Mouse (Mus musculus): ENCODE data around the gene Ikzf3. TPM values are rescaled to one million over a fixed set of nuclear protein-coding genes. Genes with fewer than 3 reads are reported as not detected.

The Ikzf3 gene
- total and polyA plus RNA-seq, 2 experiments from 2014 or later, result 0.20 TPM; not detected in 1

DNA sequence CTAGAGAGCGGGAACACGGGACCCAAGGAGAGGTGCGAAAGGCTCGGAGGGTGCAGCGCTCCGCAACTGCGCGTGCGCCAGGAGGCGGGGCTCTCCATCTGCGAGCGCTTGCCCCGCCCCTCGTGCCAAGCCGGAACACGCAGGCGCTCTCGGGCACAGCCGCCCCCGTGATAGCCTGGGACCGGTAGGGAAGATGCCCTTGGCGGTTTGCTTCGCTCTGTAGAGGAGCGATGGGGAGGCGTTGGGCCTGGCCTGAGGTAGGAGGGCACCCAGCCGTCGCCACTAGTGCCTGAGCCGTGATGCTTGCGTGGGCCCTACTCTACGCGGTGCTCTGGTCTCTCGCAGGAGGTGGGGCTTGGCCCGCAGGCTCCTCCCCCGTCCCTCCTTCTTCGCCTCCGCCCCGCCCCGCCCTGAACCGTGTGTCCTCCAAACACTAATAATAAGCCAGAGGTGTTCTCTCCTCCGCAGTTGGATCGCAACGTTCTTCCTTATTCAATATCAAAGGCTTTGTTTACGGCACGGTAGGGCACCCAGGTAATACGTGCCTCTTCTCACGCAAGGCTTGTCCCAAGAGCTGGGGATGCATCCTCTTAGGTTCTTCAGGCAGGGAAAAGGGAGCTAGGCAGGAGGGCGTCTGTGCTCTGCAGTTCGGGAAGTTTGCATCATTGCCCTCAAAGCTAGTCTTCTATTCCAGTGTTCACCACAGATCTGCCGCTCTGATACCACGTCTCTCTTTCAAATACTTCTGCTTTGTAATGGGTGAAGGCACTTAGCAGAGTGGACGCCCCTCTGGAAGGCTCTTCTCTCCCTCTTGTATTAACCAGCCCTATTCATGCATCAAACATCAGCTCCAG, 5.4 kb upstream of the Ikzf3 start, which contains the start of gene Zpbp2:
TSS of gene Zpbp2 (plus strand) at position 123 of the 854 bp plus-strand sequence.
- WGBS, result 1% methylated on average over 51 of the region's 51 CpGs
- Histone ChIP-seq H3K4me2 (ENCODE audit: low read depth, low read length) (peak within 1 kb of the TSS; percentile 86), H3K4me1 (ENCODE audit: insufficient read depth, low read length) (peaks cover 7% of the 10 kb centered on the region; the same call in 1 of the 2 replicates), H3K4me3 (ENCODE audit: low read length) (peak within 1 kb of the TSS; percentile 71), H3K9ac (replicated peaks; ENCODE audit: low read length) (peak within 1 kb of the TSS; percentile 72), H3K27me3 (ENCODE audit: insufficient read depth, low read length) (peaks cover 28% of the 10 kb centered on the region), H3K36me3 (ENCODE audit: insufficient read depth, low read length) (no peaks in the 10 kb centered on the region), H3K9me3 (ENCODE audit: low read length) (no peaks in the 10 kb centered on the region), H3K27ac (peak within 1 kb of the TSS; percentile 88)
- TF ChIP-seq CTCF (IDR thresholded peaks at IDR 0.05; ENCODE audit: low read depth), result no peak; the same call in 1 of the 2 replicates
- DNase-seq (ENCODE audit: low spot score) (peak; percentile 96), ATAC-seq (peak; percentile 98)

GRCm38 (mm10) chr11:98550311-98550974, 4.6 kb upstream of the Ikzf3 start:
- Histone ChIP-seq H3K4me1 (ENCODE audit: insufficient read depth, low read length) (peaks cover 10% of the 10 kb centered on the region; the same call in 1 of the 2 replicates), H3K27ac (peak overlapping the region; percentile 88), H3K9me3 (ENCODE audit: low read length) (no peaks in the 10 kb centered on the region), H3K9ac (replicated peaks; ENCODE audit: low read length) (peak overlapping the region; percentile 72; the same call in 1 of the 2 replicates), H3K36me3 (ENCODE audit: insufficient read depth, low read length) (no peaks in the 10 kb centered on the region), H3K4me2 (ENCODE audit: low read depth, low read length) (peak overlapping the region; percentile 86), H3K4me3 (ENCODE audit: low read length) (peak overlapping the region; percentile 71), H3K27me3 (ENCODE audit: insufficient read depth, low read length) (peaks cover 36% of the 10 kb centered on the region)
- WGBS, result 20% methylated on average over 20 of the region's 20 CpGs
- ATAC-seq (no peak), DNase-seq (ENCODE audit: low spot score) (no peak)
- no peak for TF ChIP-seq CTCF (IDR thresholded peaks at IDR 0.05; ENCODE audit: low read depth)

DNA sequence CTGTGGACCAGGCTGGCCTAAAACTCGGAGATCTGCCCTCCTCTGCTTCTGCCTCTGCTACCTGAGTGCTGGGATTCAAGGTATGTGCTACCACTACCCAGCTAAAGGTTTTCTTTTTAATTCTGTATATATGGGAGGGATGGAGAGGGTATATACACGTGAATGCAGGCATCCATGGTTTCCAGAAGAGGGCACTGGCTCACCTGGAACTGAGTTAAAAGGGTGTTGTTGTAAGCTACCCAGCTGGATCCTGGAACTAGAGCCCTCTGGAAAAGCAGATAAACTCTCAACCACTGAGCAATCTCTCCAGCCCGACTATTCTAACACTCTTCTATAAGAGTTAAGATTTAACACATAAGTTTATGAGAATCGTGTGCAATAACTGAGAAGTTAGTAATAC, 3.5 kb upstream of the Ikzf3 start:
- Histone ChIP-seq H3K36me3 (ENCODE audit: insufficient read depth, low read length) (no peaks in the 10 kb centered on the region), H3K27me3 (ENCODE audit: insufficient read depth, low read length) (peaks cover 43% of the 10 kb centered on the region), H3K9me3 (ENCODE audit: low read length) (no peaks in the 10 kb centered on the region), H3K27ac (no peak overlapping the region), H3K9ac (replicated peaks; ENCODE audit: low read length) (no peak overlapping the region), H3K4me3 (ENCODE audit: low read length) (no peak overlapping the region), H3K4me1 (ENCODE audit: insufficient read depth, low read length) (peaks cover 10% of the 10 kb centered on the region; the same call in 1 of the 2 replicates), H3K4me2 (ENCODE audit: low read depth, low read length) (no peak overlapping the region)
- no peak for TF ChIP-seq CTCF (IDR thresholded peaks at IDR 0.05; ENCODE audit: low read depth)
- ATAC-seq, result no peak
- DNase-seq (ENCODE audit: low spot score), result no peak
- WGBS, result 67% methylated on average over 4 of the region's 4 CpGs

DNA sequence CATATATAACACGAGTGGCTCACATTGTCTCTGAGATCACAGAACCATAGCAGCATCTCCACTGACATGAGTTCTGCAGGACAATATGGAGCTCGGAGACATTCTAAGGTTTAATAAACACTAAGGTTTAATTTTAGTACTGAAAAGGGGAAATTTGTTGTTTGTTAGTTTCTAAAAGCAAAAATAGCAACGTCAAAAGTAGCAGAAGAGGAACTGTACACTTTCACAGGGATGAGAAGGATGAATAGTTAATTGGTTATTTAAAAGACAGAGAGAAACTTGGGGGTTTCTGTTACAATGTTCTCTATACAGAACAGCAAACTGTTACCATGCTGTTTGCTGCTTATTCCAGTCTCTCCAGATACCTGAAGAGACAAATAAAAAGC, 1.5 kb upstream of the Ikzf3 start:
- ATAC-seq (no peak), DNase-seq (ENCODE audit: low spot score) (no peak)
- H3K9me3 ChIP-seq (ENCODE audit: low read length), result no peaks in the 10 kb centered on the region
- peaks cover 46% of the 10 kb centered on the region for H3K27me3 ChIP-seq (ENCODE audit: insufficient read depth, low read length)
- H3K4me1 ChIP-seq (ENCODE audit: insufficient read depth, low read length), result peaks cover 10% of the 10 kb centered on the region; the same call in 1 of the 2 replicates
- H3K4me2 ChIP-seq (ENCODE audit: low read depth, low read length), result no peak overlapping the region
- 59% methylated on average over 3 of the region's 3 CpGs for WGBS
- H3K27ac ChIP-seq, result no peak overlapping the region
- no peaks in the 10 kb centered on the region for H3K36me3 ChIP-seq (ENCODE audit: insufficient read depth, low read length)
- TF ChIP-seq CTCF (IDR thresholded peaks at IDR 0.05; ENCODE audit: low read depth), result no peak
- H3K4me3 ChIP-seq (ENCODE audit: low read length), result no peak overlapping the region
- no peak overlapping the region for H3K9ac ChIP-seq (replicated peaks; ENCODE audit: low read length)

- no peak for ATAC-seq
- H3K27me3 ChIP-seq (ENCODE audit: insufficient read depth, low read length), result peaks cover 50% of the 10 kb centered on the region
Measured at GRCm38 (mm10) chr11:98546529-98547307, 887 bp upstream of the Ikzf3 start.

More at GRCm38 (mm10) chr11:98546529-98547307, 887 bp upstream of the Ikzf3 start:
- WGBS, result 44% methylated on average over 12 of the region's 12 CpGs
- Histone ChIP-seq H3K4me2 (ENCODE audit: low read depth, low read length) (no peak overlapping the region), H3K9ac (replicated peaks; ENCODE audit: low read length) (no peak overlapping the region), H3K27ac (no peak overlapping the region), H3K36me3 (ENCODE audit: insufficient read depth, low read length) (no peaks in the 10 kb centered on the region), H3K9me3 (ENCODE audit: low read length) (no peaks in the 10 kb centered on the region), H3K4me1 (ENCODE audit: insufficient read depth, low read length) (peaks cover 8% of the 10 kb centered on the region; the same call in 1 of the 2 replicates), H3K4me3 (ENCODE audit: low read length) (no peak overlapping the region)
- no peak for TF ChIP-seq CTCF (IDR thresholded peaks at IDR 0.05; ENCODE audit: low read depth)
- no peak for DNase-seq (ENCODE audit: low spot score)
